Mouse (Mus musculus) embryonic fibroblast, embryonic 13.5 days (primary cell): ENCODE results near the gene Prtg.

ENCODE experiments used
- CTCF ChIP-seq: IDR thresholded peaks from 2 replicates; pipeline ENCODE4 v1.5.1; 2011; ENCODE audit warnings: mild to moderate bottlenecking, control low read depth, low read length, moderate library complexity, borderline replicate concordance; ENCODE audit not compliant: insufficient read depth
- POLR2A ChIP-seq: IDR thresholded peaks from 2 replicates; pipeline ENCODE4 v1.6.1; 2011; ENCODE audit warnings: low read depth, mild to moderate bottlenecking, control low read depth, low read length, moderate library complexity

GRCm38 (mm10) chr9:72862955-72863354, 56.3 kb downstream of the Prtg start:
- TF ChIP-seq POLR2A, result no peak
- TF ChIP-seq CTCF, result no peak
